9 mouse cellular contexts compared by ENCODE assay signal in the genomic region with DNA sequence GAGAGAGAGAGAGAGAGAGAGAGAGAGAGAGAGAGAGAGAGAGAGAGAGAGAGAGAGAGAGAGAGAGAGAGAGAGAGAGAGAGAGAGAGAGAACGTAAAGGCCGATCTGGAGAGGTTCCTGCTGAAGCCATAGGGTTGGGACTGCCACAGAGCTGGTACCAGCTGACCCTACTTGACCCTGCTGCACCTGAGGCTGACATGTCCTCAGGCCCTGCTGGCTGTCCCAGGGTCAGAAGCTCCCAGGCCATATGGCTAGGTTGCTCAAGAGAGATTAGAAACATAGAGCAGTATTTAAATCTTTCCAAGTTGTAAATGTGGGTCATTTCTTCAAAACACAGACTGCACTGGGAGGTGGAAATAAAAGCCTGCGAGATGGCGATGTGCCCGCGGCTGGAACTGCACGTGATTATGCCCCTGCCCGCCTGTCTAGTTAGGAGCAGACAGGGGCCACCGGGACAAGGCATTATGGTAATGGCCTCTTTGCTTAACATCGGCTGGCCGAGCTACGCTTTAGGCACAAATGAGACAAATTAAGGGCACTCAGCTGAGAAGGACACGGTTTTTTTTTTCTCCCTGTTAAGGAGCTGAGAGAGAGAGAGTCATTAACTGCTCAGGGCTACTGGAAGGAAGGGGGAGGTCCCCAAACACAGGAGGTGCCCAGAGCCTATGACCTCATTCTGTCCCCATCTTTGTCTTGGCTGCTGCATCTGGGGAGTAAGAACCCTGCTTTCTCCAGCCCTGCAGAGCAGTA.
A peak's percentile ranks its signal among the peaks of the same experiment; 100 is the strongest.
DNase-seq lines count a peak whose midpoint lies in the region; ATAC-seq and TF ChIP-seq lines count a peak whose summit lies in the region.
"Had no signal": no experiment of that assay in that cellular context is flagged by ENCODE, and none has a peak within 500 bp of the region (broad histone marks: within the 10 kb centered on the region; RNA-seq: fewer than 3 reads in every experiment).

No protein-coding gene starts in this region.

- no peak overlapping the region for H3K4me3 ChIP-seq in forebrain, embryonic 14.5 days (ENCODE audit: low read depth, low read length)
- no peak overlapping the region for H3K4me3 ChIP-seq in midbrain, embryonic 10.5 days
- no peak overlapping the region for H3K4me3 ChIP-seq in intestine, postnatal 0 days (ENCODE audit: low read depth, low read length)

- H3K27ac ChIP-seq in forebrain, embryonic 14.5 days (ENCODE audit: low read depth, low read length) = peak overlapping the region; percentile 78
- peak overlapping the region; percentile 52; the same call in 1 of the 2 replicates for H3K27ac ChIP-seq in midbrain, embryonic 10.5 days (replicated peaks)
- no peak overlapping the region for H3K27ac ChIP-seq in intestine, postnatal 0 days (ENCODE audit: low read depth, low read length)

- H3K9ac ChIP-seq in forebrain, embryonic 14.5 days (ENCODE audit: low read length) = no peak overlapping the region; the same call in 1 of the 2 replicates
- H3K9ac ChIP-seq in intestine, postnatal 0 days (ENCODE audit: low read depth, low read length) = no peak overlapping the region
- H3K9ac ChIP-seq: lung, embryonic 14.5 days had no signal

- 8% methylated on average over 13 of the region's 13 CpGs for WGBS in forebrain, embryonic 14.5 days
- 50% methylated on average over 13 of the region's 13 CpGs for WGBS in midbrain, embryonic 10.5 days
- 56% methylated on average over 13 of the region's 13 CpGs for WGBS in intestine, postnatal 0 days

- no peaks in the 10 kb centered on the region for H3K36me3 ChIP-seq in forebrain, embryonic 14.5 days (ENCODE audit: control insufficient read depth, insufficient read depth, low read length)
- no peaks in the 10 kb centered on the region for H3K36me3 ChIP-seq in midbrain, embryonic 10.5 days
- H3K36me3 ChIP-seq in intestine, postnatal 0 days (ENCODE audit: control insufficient read depth, insufficient read depth) = no peaks in the 10 kb centered on the region

- ATAC-seq in forebrain, embryonic 14.5 days = peak; percentile 91
- ATAC-seq in intestine, postnatal 0 days = no peak

- H3K9me3 ChIP-seq in forebrain, embryonic 14.5 days (replicated peaks; ENCODE audit: control insufficient read depth, low read length) = no peaks in the 10 kb centered on the region
- H3K9me3 ChIP-seq in midbrain, embryonic 10.5 days (replicated peaks) = no peaks in the 10 kb centered on the region
- H3K9me3 ChIP-seq in intestine, postnatal 0 days (ENCODE audit: control insufficient read depth) = no peaks in the 10 kb centered on the region

- H3K4me2 ChIP-seq in forebrain, embryonic 14.5 days (ENCODE audit: low read length) = 0 out of 2 replicates have a peak overlapping the region, but pooled peaks have one; percentile 9
- H3K4me2 ChIP-seq in intestine, postnatal 0 days (replicated peaks; ENCODE audit: low read depth) = no peak overlapping the region
- H3K4me2 ChIP-seq: lung, embryonic 14.5 days had no signal

- H3K27me3 ChIP-seq in forebrain, embryonic 14.5 days (replicated peaks; ENCODE audit: control insufficient read depth, insufficient read depth, low read length) = no peaks in the 10 kb centered on the region
- H3K27me3 ChIP-seq in midbrain, embryonic 10.5 days (ENCODE audit: low read depth, poor library complexity, severe bottlenecking) = 0 out of 2 replicates have a peak, but pooled peaks cover 4% of the 10 kb centered on the region
- H3K27me3 ChIP-seq in intestine, postnatal 0 days (replicated peaks; ENCODE audit: control insufficient read depth, insufficient read depth, low read length) = no peaks in the 10 kb centered on the region

- H3K4me1 ChIP-seq in forebrain, embryonic 14.5 days (ENCODE audit: control insufficient read depth, insufficient read depth, low read length) = peaks cover 25% of the 10 kb centered on the region
- peaks cover 37% of the 10 kb centered on the region for H3K4me1 ChIP-seq in midbrain, embryonic 10.5 days
- no peaks in the 10 kb centered on the region for H3K4me1 ChIP-seq in intestine, postnatal 0 days (replicated peaks; ENCODE audit: control insufficient read depth, insufficient read depth, low read length)

- DNase-seq in cerebellum, postnatal 4 days (ENCODE audit: low spot score in 2 of 2) = peak; percentile 38 to 45
- DNase-seq in cerebellum, adult 18-20 months = no peak
- DNase-seq in forebrain, embryonic 14.5 days (ENCODE audit: low spot score) = peak; percentile 95
- peak; percentile 73 for DNase-seq in kidney, postnatal 10 days
- peak; percentile 29 for DNase-seq in midbrain, embryonic 10.5 days (ENCODE audit: low spot score)
- no peak for DNase-seq in natural killer cell, adult 2 months (ENCODE audit: low spot score in 2 of 2)
- no peak for DNase-seq in spleen, postnatal 36 days (ENCODE audit: low spot score in 2 of 2)
- DNase-seq: lung, embryonic 14.5 days had no signal

- TF ChIP-seq CTCF in intestine, postnatal 0 days (IDR thresholded peaks at IDR 0.05; ENCODE audit: low read depth) = no peak

Comparison
In these comparisons a context has a peak if more than half of its experiments do, and no peak if none do; other contexts are left out.
1. DNase-seq: peak in cerebellum, postnatal 4 days (2 of 2), forebrain, embryonic 14.5 days (single experiment), kidney, postnatal 10 days (single experiment) and midbrain, embryonic 10.5 days (single experiment); none in cerebellum, adult 18-20 months (0 of 2), natural killer cell, adult 2 months (0 of 2) and spleen, postnatal 36 days (0 of 2).